Comparison of ENCODE assay signal across 22 mouse cellular contexts in the genomic region with DNA sequence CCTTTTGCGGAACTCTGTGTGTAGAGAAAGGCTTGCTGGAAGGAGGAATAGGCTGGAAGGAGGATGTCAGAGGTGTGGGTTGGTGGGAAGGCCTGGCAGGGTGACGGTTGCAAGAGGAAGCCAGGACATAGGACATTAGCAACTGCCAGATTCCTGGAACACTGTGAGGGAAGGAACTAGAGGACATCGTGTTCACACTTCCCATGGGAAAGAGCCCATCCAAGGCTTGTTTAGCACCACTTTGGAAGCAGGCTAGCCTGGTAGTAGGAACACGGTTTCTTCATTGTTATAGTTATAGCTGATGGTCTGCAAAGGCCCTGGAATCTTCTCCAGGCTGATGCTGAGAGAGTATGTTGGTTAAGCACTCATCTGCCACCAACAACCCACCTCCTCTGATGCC.
A peak's percentile ranks its signal among the peaks of the same experiment; 100 is the strongest.
DNase-seq lines count a peak whose midpoint lies in the region; ATAC-seq lines count a peak whose summit lies in the region.
"Had no signal": no experiment of that assay in that cellular context is flagged by ENCODE, and none has a peak within 500 bp of the region (broad histone marks: within the 10 kb centered on the region; RNA-seq: fewer than 3 reads in every experiment).

No protein-coding gene starts in this region.

- H3K9me3 ChIP-seq in intestine, embryonic 14.5 days (ENCODE audit: control insufficient read depth, low read length) = no peaks in the 10 kb centered on the region
- no peaks in the 10 kb centered on the region for H3K9me3 ChIP-seq in intestine, embryonic 16.5 days (ENCODE audit: control insufficient read depth, low read length)
- H3K9me3 ChIP-seq: embryonic facial prominence, embryonic 10.5 days; embryonic facial prominence, embryonic 12.5 days; forebrain, embryonic 13.5 days; forebrain, embryonic 15.5 days; G1E had no signal

- H3K27ac ChIP-seq in intestine, embryonic 14.5 days (ENCODE audit: low read depth) = no peak overlapping the region
- no peak overlapping the region for H3K27ac ChIP-seq in intestine, embryonic 16.5 days (ENCODE audit: low read length)
- H3K27ac ChIP-seq: embryonic facial prominence, embryonic 10.5 days; embryonic facial prominence, embryonic 12.5 days; forebrain, embryonic 13.5 days; forebrain, embryonic 15.5 days had no signal

- no peak for ATAC-seq in intestine, embryonic 14.5 days (replicated peaks; ENCODE audit: low FRiP score, low TSS enrichment, low read depth)
- ATAC-seq in intestine, embryonic 16.5 days = no peak
- ATAC-seq: activated CD4-positive, CD25-positive, alpha-beta regulatory T cell, adult 4 months; CD4-positive, CD25-positive, alpha-beta regulatory T cell, adult 4 months; forebrain, embryonic 13.5 days; forebrain, embryonic 15.5 days; Patski had no signal

- no peaks in the 10 kb centered on the region for H3K27me3 ChIP-seq in intestine, embryonic 14.5 days (replicated peaks; ENCODE audit: control insufficient read depth, insufficient read depth, low read length)
- no peaks in the 10 kb centered on the region for H3K27me3 ChIP-seq in intestine, embryonic 16.5 days (replicated peaks; ENCODE audit: control insufficient read depth, insufficient read depth, low read length)
- H3K27me3 ChIP-seq: CH12.LX; embryonic facial prominence, embryonic 12.5 days; forebrain, embryonic 13.5 days; forebrain, embryonic 15.5 days; Patski had no signal

- H3K36me3 ChIP-seq in intestine, embryonic 14.5 days (ENCODE audit: control insufficient read depth, insufficient read depth, low read length) = no peaks in the 10 kb centered on the region
- H3K36me3 ChIP-seq in intestine, embryonic 16.5 days (ENCODE audit: control insufficient read depth, insufficient read depth, low read length) = no peaks in the 10 kb centered on the region
- H3K36me3 ChIP-seq: embryonic facial prominence, embryonic 10.5 days; embryonic facial prominence, embryonic 12.5 days; forebrain, embryonic 15.5 days; G1E had no signal

- no peak overlapping the region for H3K4me2 ChIP-seq in intestine, embryonic 14.5 days (ENCODE audit: low read length)
- no peak overlapping the region for H3K4me2 ChIP-seq in intestine, embryonic 16.5 days (ENCODE audit: low read depth, low read length)
- H3K4me2 ChIP-seq: embryonic facial prominence, embryonic 12.5 days; forebrain, embryonic 13.5 days; forebrain, embryonic 15.5 days had no signal

- no peak overlapping the region for H3K9ac ChIP-seq in intestine, embryonic 14.5 days (ENCODE audit: low read length)
- no peak overlapping the region for H3K9ac ChIP-seq in intestine, embryonic 16.5 days (ENCODE audit: low read depth, low read length)
- H3K9ac ChIP-seq: embryonic facial prominence, embryonic 12.5 days; forebrain, embryonic 13.5 days; forebrain, embryonic 15.5 days had no signal

- 83% methylated on average over 4 of the region's 4 CpGs for WGBS in intestine, embryonic 14.5 days
- WGBS in intestine, embryonic 16.5 days = 86% methylated on average over 4 of the region's 4 CpGs

- no peak overlapping the region for H3K4me3 ChIP-seq in intestine, embryonic 14.5 days (ENCODE audit: low read depth, low read length)
- H3K4me3 ChIP-seq in intestine, embryonic 16.5 days (ENCODE audit: low read length) = no peak overlapping the region
- H3K4me3 ChIP-seq: embryonic facial prominence, embryonic 10.5 days; embryonic facial prominence, embryonic 12.5 days; forebrain, embryonic 13.5 days; forebrain, embryonic 15.5 days had no signal

- H3K4me1 ChIP-seq in intestine, embryonic 14.5 days (replicated peaks; ENCODE audit: control insufficient read depth, insufficient read depth, low read length) = no peaks in the 10 kb centered on the region
- no peaks in the 10 kb centered on the region for H3K4me1 ChIP-seq in intestine, embryonic 16.5 days (ENCODE audit: control insufficient read depth, insufficient read depth, low read length)
- H3K4me1 ChIP-seq: embryonic facial prominence, embryonic 12.5 days; forebrain, embryonic 13.5 days had no signal

- peak; percentile 93 for DNase-seq in heart, adult 11 months
- no peak for DNase-seq in heart, postnatal 4 days
- peak; percentile 44 for DNase-seq in intestine, embryonic 14.5 days (ENCODE audit: low spot score)
- DNase-seq in testis, postnatal 10 days (ENCODE audit: low spot score) = peak; percentile 31
- no peak for DNase-seq in testis, postnatal 14 days (ENCODE audit: low spot score)
- DNase-seq: adrenal gland, adult 8-10 months; adrenal gland, postnatal 14 days; B cell, adult 2 months; cerebellum, adult 11-12 months; cerebellum, adult 2 months; cerebellum, adult 9-10 months; cerebellum, postnatal 25 days had no signal

Comparison
In these comparisons a context has a peak if more than half of its experiments do, and no peak if none do; other contexts are left out.
1. DNase-seq: peak in heart, adult 11 months (single experiment), intestine, embryonic 14.5 days (single experiment) and testis, postnatal 10 days (single experiment); none in heart, postnatal 4 days (single experiment) and testis, postnatal 14 days (single experiment).